Mouse (Mus musculus) ovary, postnatal 10 days (tissue): ENCODE measurements around the gene Neurl2.

Experiments used
- DNase-seq: peaks from one replicate; pipeline ENCODE4 v3.0.0; 2022; ENCODE audit warnings: low spot score

The Neurl2 gene

DNA sequence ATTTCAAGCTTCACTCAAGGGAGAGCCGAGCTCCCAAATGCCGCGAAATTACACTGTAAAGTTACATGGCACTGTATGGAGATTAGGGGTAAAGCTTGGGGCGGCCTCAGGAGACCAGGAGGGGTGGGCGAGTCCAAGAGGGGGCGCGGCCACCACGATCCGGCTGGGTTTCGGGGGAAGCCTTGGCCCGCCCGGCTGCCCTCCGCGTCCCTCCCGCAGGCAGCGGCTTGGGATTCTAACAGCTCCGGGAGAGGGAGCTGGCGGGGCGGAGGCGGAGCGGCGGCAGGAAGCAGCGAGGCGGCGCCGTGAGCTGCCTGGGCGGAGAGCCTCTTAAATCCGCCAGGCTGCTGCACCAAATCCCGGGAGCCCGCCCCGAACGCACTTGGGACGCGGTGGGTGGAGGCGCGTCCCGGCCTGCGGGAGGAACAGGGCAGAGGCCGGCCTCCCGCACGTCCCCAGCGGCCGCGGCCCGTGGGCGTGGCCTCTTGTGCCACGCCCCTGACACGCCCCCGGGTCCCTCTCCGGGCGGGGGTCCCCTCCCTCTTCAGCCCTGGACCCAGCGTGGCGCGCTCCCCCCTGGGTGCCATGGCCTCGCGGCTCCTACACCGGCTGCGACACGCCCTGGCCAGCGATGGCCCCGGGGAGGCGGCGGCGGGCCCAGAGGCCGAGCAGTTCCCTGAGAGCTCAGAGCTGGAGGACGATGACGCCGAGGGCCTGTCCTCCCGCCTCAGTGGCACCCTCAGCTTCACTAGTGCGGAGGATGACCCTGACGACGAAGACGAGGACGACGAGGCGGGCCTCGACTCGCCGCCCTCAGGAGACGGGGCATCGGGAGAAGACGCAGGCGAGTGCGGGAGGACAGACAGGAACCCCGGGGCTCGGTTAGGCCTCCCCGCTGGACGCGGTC, 47.5 kb downstream of the Neurl2 start, which contains the start of gene Snx21:
Snx21 (plus strand) TSS at position 343 of the 907 bp plus-strand sequence.
- peak; percentile 81 for DNase-seq

DNA sequence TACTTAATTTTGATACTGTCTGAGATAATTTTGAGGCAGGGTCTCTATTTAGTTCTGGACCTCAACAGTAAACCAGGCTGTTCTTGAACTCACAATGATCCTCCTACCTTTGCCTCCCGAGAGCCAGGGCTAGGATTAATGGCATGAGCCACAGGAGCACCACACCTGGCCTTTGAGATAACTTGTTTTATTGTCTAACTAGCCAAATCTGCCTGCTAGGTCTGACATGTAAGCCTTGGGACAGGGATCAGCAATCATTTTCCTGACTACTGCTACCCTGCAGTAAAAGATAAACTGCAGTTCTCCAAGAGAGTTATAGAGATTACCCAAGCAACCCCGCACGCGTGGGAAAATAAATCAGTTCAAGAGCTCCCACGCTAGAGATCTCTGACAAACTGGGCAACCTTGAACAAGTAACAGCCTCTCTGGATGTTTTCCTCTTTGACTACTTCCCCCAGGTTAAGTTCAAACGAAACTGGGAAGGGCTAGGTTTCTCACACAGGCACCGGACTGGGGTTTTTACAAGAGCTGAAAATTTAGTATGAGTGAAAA, 48.3 kb downstream of the Neurl2 start:
- DNase-seq: no peak

DNA sequence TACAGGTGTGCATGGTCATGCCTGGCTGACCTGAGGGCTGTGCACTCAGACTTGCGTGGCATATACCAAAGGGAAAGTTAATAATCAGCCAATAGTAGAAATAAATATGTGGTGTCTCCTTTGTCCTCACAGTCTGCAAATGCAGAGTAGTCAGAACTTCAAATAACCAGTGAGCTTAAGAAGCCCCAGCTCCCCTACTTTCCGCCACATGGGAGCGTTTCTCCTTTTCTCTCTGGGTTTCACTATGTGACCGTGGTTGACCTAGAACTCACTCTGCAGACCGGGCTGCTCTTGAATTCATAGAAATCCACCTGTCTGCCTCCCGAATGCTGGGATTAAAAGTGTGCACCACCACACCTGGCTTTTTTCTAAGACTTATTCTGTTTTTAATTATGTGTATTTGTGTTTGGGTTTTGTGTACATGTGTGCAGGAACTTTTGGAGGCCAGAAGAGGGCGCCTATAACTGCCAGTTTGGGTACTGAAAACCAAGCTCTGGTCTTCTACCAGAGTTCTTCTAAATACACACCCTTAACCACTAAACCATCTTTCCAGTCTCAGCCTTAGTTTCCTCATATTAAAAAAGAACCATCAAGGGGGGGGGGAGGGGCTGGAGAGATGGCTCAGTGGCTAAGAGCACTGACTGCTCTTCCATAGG, 49.2 kb downstream of the Neurl2 start:
- DNase-seq: no peak

DNA sequence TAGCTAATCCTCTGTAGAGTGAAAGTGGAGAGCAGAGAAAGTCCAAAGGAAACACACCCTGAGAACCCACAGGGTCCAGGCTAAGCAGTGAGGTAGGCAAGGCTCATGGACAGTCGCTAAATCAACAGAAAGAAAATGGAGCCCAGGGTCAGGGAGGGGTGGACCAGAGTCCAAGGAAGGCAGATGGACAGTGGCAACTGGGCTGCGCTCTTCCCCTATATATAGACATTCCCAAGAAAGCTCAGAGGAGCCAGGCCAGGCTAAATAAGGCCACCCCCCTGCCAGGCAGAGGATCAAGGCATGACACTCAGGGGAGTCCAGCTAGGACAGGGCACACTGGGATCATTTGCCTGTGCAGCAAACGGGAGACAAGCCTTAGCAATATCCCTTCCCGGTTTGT, 51.4 kb downstream of the Neurl2 start:
- no peak for DNase-seq
